Mouse (Mus musculus): ENCODE results near the gene Defa30.
A peak's percentile ranks its signal among the peaks of the same experiment; 100 is the strongest.
"Not testable (repeated sequence)": the region's sequence is repeated elsewhere in the genome, so short reads cannot be mapped to it uniquely, and the experiment has no call there.

Gene Defa30

DNA sequence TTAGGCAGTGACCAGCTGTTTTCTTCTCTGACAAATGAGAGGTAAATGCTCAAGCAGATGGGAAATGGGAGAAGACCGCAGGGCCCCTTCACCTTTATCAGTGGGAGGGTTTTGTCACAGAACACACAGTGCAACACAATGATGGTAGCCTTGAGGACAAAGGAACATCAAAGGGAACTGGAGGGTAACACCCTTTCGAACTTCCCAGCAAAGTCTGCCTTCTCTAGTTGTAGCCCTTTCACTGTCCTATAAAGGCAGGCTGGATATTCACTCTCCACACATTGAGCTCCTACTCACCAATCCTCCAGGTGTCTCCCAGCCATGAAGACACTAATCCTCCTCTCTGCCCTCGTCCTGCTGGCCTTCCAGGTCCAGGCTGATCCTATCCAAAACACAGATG is at the start of gene Defa30:
Defa30 (plus strand) TSS at position 301 of the 400 bp plus-strand sequence.
- DNase-seq (ENCODE audit: low read depth, low spot score), result not testable (repeated sequence)

GRCm38 (mm10) chr8:21093106-21093505 is 41.3 kb upstream of the Defa30 start:
- peak; percentile 86 for DNase-seq (ENCODE audit: low read depth, low spot score)

GRCm38 (mm10) chr8:21095950-21096349 is 38.5 kb upstream of the Defa30 start, which contains the start of gene Gm14851:
Gene Gm14851 (minus strand): TSS chr8:21096050.
- not testable (repeated sequence) for DNase-seq (ENCODE audit: low read depth, low spot score)

- not testable (repeated sequence) for DNase-seq (ENCODE audit: low read depth, low spot score)
Observed at GRCm38 (mm10) chr8:21161977-21162376, 27.5 kb downstream of the Defa30 start, which contains the start of gene Defa22. Gene Defa22 (plus strand): TSS chr8:21162277.

All from ZHBTc4 (cell line).